Mouse (Mus musculus): Measurements from ENCODE around the gene Kirrel2.

Kirrel2 gene

GRCm38 (mm10) chr7:30417856-30418255, 39.6 kb downstream of the Kirrel2 start:
- DNase-seq (ENCODE audit: extremely low spot score, low spot score), result no peak

DNA sequence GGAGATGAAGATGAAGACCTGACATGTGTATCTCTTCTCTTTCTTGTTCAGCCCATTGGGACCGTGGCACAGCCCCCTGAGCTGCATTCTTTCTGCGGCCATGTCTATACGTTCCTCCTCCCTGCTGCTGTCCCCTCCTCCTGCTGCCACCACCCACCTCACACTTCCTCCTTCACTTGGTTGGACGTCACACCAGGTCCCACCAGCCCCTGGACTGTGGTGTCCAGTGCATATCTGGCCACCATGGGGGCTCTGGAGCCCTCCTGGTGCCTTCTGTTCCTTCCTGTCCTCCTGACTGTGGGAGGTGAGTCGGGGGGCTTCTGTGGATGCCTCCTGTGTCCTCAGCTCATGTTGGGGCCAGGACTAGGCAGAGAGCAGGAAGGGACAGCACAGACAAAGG, 43.9 kb downstream of the Kirrel2 start, which contains the start of gene Tyrobp:
Gene Tyrobp, plus strand, starts transcription at position 165 of the 400 bp plus-strand sequence.
- DNase-seq (ENCODE audit: extremely low spot score, low spot score), result no peak

- no peak for DNase-seq (ENCODE audit: extremely low spot score, low spot score)
Observed at GRCm38 (mm10) chr7:30412735-30413147, 44.7 kb downstream of the Kirrel2 start.

DNA sequence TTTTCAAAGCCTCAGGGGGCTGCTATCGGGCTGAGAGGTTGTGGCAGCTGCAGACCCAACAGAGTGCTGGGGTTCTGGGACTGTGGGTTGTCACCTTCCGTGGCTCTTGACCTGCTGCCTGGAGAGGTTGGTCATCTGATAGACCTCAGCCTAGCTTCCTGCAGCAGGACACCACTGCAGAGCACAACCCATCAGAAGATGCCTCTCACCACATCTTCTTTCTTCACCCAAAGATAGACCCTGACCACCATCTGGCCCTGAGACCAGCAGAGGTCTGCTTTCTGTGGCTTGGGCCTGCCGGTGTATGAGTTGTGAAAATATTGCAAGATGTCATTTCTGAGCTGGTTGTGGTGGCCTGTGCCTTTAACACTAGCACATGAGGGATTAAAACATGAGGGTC, 46.5 kb downstream of the Kirrel2 start:
- no peak for DNase-seq (ENCODE audit: extremely low spot score, low spot score)

GRCm38 (mm10) chr7:30409789-30410188, 47.7 kb downstream of the Kirrel2 start:
- no peak for DNase-seq (ENCODE audit: extremely low spot score, low spot score)

DNA sequence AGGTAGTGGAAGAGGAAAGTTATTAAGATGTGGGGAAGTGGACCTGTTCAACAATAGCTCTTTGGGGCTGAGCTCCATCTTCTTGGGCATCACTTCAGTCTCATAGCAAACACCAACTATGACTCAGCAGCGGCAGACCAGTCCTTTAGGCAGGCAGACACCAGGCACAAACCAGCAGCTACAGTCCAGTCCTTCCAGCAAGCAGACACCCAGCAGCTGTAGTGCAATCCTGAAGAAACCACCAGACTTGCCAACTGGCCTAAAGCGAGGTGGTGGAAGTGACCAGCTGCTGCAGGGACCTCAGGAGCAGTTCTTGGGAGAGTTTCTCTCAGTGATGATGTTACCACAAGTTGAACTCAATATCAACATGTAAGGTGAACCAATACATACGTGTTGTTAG, 48.9 kb downstream of the Kirrel2 start:
- no peak for DNase-seq (ENCODE audit: extremely low spot score, low spot score)

DNA sequence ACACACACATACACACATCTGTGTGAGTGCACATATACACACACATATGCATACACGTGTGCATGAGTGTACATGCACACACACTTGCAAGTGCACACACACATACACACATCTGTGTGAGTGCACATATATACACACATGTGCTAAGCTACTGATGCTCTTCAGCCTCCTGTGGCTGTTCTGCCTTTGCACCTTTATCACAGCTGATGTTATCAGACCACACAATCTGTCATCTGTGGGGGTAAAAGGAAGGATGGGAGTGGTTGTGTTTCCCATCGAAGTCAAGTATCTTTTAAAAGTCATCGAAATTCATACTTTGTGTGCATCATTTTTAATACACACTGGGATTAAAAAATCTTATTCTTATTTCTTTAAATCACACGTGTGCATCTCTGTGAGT, 55.1 kb downstream of the Kirrel2 start:
- no peak for DNase-seq (ENCODE audit: extremely low spot score, low spot score)

DNA sequence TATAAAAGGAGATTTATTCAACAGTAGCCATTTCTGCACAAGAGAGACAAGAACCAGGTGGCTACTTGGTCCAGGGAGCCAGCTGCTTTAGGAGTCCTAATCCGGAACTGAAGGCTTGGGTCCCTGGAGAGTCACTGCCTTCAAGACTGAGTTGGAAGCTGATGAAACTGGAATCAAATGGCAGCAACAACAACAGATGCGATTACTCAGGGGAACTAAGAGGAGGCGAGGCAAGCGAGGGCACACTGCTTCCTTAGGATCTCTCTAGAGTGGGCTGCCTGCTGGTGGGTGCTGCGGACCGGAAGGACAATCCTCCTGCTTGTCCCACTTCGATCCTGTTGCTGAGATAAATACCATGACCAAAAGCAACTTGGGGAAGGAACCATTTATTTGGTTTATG, 57.8 kb downstream of the Kirrel2 start:
- DNase-seq (ENCODE audit: extremely low spot score, low spot score), result no peak
